In genomic region chr14:114946321-114946720, GRCm38 (mm10) we compare ENCODE assay signal across 17 mouse cellular contexts.
A peak's percentile ranks its signal among the peaks of the same experiment; 100 is the strongest.
DNase-seq lines count a peak whose midpoint lies in the region; ATAC-seq lines count a peak whose summit lies in the region.
"Had no signal": no experiment of that assay in that cellular context is flagged by ENCODE, and none has a peak within 500 bp of the region (broad histone marks: within the 10 kb centered on the region; RNA-seq: fewer than 3 reads in every experiment).

No protein-coding gene starts in this region.

- peak; percentile 26 to 40 for DNase-seq in spleen, postnatal 36 days (ENCODE audit: low spot score in 2 of 2)
- no peak for DNase-seq in spleen, postnatal 10 days (ENCODE audit: low spot score in 2 of 2)
- no peak for DNase-seq in gastrocnemius, postnatal 36 days
- DNase-seq in kidney, postnatal 25 days, result no peak
- DNase-seq: adrenal gland, postnatal 14 days; cerebellum, adult 11 months; embryo, embryonic 11 days; kidney, adult 8-10 months had no signal

- H3K27me3 ChIP-seq in neural tube, embryonic 15.5 days (replicated peaks), result no peaks in the 10 kb centered on the region
- no peaks in the 10 kb centered on the region for H3K27me3 ChIP-seq in hindbrain, embryonic 16.5 days (replicated peaks; ENCODE audit: control insufficient read depth, insufficient read depth, low read length)
- H3K27me3 ChIP-seq: liver, embryonic 15.5 days had no signal

- H3K4me1 ChIP-seq in neural tube, embryonic 15.5 days, result no peaks in the 10 kb centered on the region
- peaks cover 4% of the 10 kb centered on the region; the same call in 1 of the 2 replicates for H3K4me1 ChIP-seq in hindbrain, embryonic 16.5 days (ENCODE audit: control insufficient read depth, insufficient read depth, low read depth, low read length)
- H3K4me1 ChIP-seq: liver, embryonic 15.5 days had no signal

- 58% methylated on average over 7 of the region's 7 CpGs for WGBS in neural tube, embryonic 15.5 days
- WGBS in hindbrain, embryonic 16.5 days, result 62% methylated on average over 7 of the region's 7 CpGs

- H3K4me2 ChIP-seq in neural tube, embryonic 15.5 days, result no peak overlapping the region
- no peak overlapping the region for H3K4me2 ChIP-seq in hindbrain, embryonic 16.5 days (ENCODE audit: low read length)
- H3K4me2 ChIP-seq: liver, embryonic 15.5 days had no signal

- H3K9me3 ChIP-seq in neural tube, embryonic 15.5 days (replicated peaks), result no peaks in the 10 kb centered on the region
- H3K9me3 ChIP-seq in hindbrain, embryonic 16.5 days (ENCODE audit: control insufficient read depth, low read length), result no peaks in the 10 kb centered on the region
- H3K9me3 ChIP-seq: hindbrain, embryonic 10.5 days; liver, embryonic 15.5 days; midbrain, embryonic 10.5 days had no signal

- peak; percentile 86 for ATAC-seq in granulocyte monocyte progenitor cell, adult 5-6 weeks (replicated peaks; ENCODE audit: poor library complexity, severe bottlenecking)
- peak; percentile 42 for ATAC-seq in megakaryocyte-erythroid progenitor cell, adult 5-6 weeks (replicated peaks; ENCODE audit: low FRiP score, low TSS enrichment, poor library complexity, severe bottlenecking)
- ATAC-seq in neural tube, embryonic 15.5 days (ENCODE audit: low FRiP score), result no peak
- ATAC-seq in hindbrain, embryonic 16.5 days, result no peak

- no peaks in the 10 kb centered on the region for H3K36me3 ChIP-seq in neural tube, embryonic 15.5 days
- no peaks in the 10 kb centered on the region for H3K36me3 ChIP-seq in hindbrain, embryonic 16.5 days (ENCODE audit: control insufficient read depth, insufficient read depth, low read length)
- H3K36me3 ChIP-seq: hindbrain, embryonic 10.5 days; liver, embryonic 15.5 days; midbrain, embryonic 10.5 days had no signal

- intact Hi-C loops in gastrocnemius, postnatal 36 days (cut with DNase I), result no loop called here

- no peak overlapping the region for H3K4me3 ChIP-seq in neural tube, embryonic 15.5 days (replicated peaks)
- no peak overlapping the region for H3K4me3 ChIP-seq in hindbrain, embryonic 16.5 days (ENCODE audit: low read length)
- H3K4me3 ChIP-seq: hindbrain, embryonic 10.5 days; layer of hippocampus, adult 2 months; liver, embryonic 15.5 days; midbrain, embryonic 10.5 days; myocyte had no signal

- no peak overlapping the region for H3K9ac ChIP-seq in neural tube, embryonic 15.5 days (replicated peaks)
- no peak overlapping the region for H3K9ac ChIP-seq in hindbrain, embryonic 16.5 days (ENCODE audit: low read depth, low read length)
- H3K9ac ChIP-seq: liver, embryonic 15.5 days had no signal

- no peak overlapping the region for H3K27ac ChIP-seq in neural tube, embryonic 15.5 days (replicated peaks)
- H3K27ac ChIP-seq in hindbrain, embryonic 16.5 days (ENCODE audit: low read depth, low read length), result no peak overlapping the region
- H3K27ac ChIP-seq: hindbrain, embryonic 10.5 days; layer of hippocampus, adult 2 months; liver, embryonic 15.5 days; midbrain, embryonic 10.5 days had no signal

Comparison
In these comparisons a context has a peak if more than half of its experiments do, and no peak if none do; other contexts are left out.
1. DNase-seq: peak in spleen, postnatal 36 days (2 of 2); none in spleen, postnatal 10 days (0 of 2), gastrocnemius, postnatal 36 days (0 of 2) and kidney, postnatal 25 days (0 of 2).
2. ATAC-seq: peak in granulocyte monocyte progenitor cell, adult 5-6 weeks (single experiment) and megakaryocyte-erythroid progenitor cell, adult 5-6 weeks (single experiment); none in neural tube, embryonic 15.5 days (single experiment) and hindbrain, embryonic 16.5 days (single experiment).